Mouse (Mus musculus) spleen, adult 2 months (tissue): ENCODE measurements around the gene Arhgdia. TPM values are rescaled to one million over a fixed set of nuclear protein-coding genes. Genes with fewer than 3 reads are reported as not detected.

Experiments
- DNase-seq, 2 experiments: peaks; one replicate each; pipeline versions ENCODE4 v3.0.0 to v3.0.0-alpha.2; 2012 to 2021; ENCODE audit warnings: low spot score in 2 of 2, low read depth in 1 of 2
- H3K27ac ChIP-seq: fragments of 200-500 bp; 2 replicates; pipeline ENCODE4 v1.5.1; 2012; ENCODE audit warnings: low read length, inconsistent platforms; ENCODE audit not compliant: insufficient read depth
- H3K27me3 ChIP-seq: fragments of 200-500 bp; 2 replicates; pipeline ENCODE4 v1.6.1; 2012; ENCODE audit warnings: mild to moderate bottlenecking, moderate library complexity, low read length, inconsistent platforms; ENCODE audit not compliant: control insufficient read depth, insufficient read depth
- H3K36me3 ChIP-seq: fragments of 200-500 bp; 2 replicates; pipeline ENCODE4 v1.6.1; 2012; ENCODE audit warnings: mild to moderate bottlenecking, low read length, inconsistent platforms; ENCODE audit not compliant: control insufficient read depth, insufficient read depth
- H3K4me1 ChIP-seq: fragments of 200-500 bp; 2 replicates; pipeline ENCODE4 v1.6.1; 2011; ENCODE audit warnings: inconsistent platforms; ENCODE audit not compliant: control insufficient read depth, insufficient read depth, insufficient read length
- H3K4me3 ChIP-seq: fragments of 200-500 bp; 2 replicates; pipeline ENCODE4 v1.5.1; 2011; ENCODE audit warnings: mild to moderate bottlenecking, inconsistent platforms; ENCODE audit not compliant: insufficient read depth, insufficient read length; ENCODE audit errors: extremely low read depth
- CTCF ChIP-seq: fragments of 200-500 bp; IDR thresholded peaks from 2 replicates; pipeline ENCODE4 v1.5.1; 2011; ENCODE audit warnings: mild to moderate bottlenecking, inconsistent platforms; ENCODE audit not compliant: insufficient read depth, insufficient read length, insufficient replicate concordance; ENCODE audit errors: extremely low read depth
- POLR2A ChIP-seq: fragments of 200-500 bp; IDR thresholded peaks from 2 replicates; pipeline ENCODE4 v1.6.1; 2011; ENCODE audit warnings: low read depth, low read length, inconsistent platforms
- WGBS: fragments of 180-500 bp; shearing (Covaris S2); methylation state at CpG from one replicate; pipeline ENCODE4 v1.1.7; 2018; 5-methylcytosine and 5-hydroxymethylcytosine counted together
- polyA plus RNA-seq: library from polyadenylated mRNA; depleted of rRNA; stranded (reverse); fragments of >200 nt; gene quantifications from 2 replicates; pipeline ENCODE4 v1.2.3, GENCODE M21; 2012

The Arhgdia gene
- polyA plus RNA-seq, 1 experiment = 620 TPM

DNA sequence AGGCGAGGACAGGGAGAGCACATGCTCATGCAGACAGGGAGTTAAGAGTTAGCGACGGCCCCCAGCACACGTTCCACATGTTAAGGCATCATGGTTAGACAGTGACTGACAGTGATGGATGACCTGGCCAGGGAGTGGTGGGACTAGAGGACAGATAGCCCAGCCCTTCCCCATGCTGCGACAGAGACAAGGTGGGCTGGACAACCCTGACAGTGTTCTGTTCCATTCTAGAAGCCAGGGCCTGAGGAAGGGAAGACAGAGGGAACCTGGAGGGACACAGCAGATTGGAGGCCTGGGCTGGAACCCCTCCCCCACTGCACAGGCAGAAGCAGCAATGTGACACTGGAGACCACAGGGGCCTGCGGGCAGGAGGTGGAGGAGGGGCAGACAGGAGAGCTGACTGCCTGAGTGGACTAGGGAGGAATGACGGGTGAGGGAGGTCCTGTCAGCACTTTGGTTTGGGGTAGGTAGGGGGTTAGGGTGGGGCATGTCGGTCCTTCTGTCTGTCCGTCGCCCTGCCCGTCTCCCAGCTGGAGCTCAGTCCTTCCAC is 2.7 kb downstream of the Arhgdia start:
- Histone ChIP-seq H3K4me3 (no peak overlapping the region), H3K4me1 (peaks cover 17% of the 10 kb centered on the region; the same call in 1 of the 2 replicates), H3K27me3 (no peaks in the 10 kb centered on the region), H3K27ac (no peak overlapping the region), H3K36me3 (peaks cover 20% of the 10 kb centered on the region)
- TF ChIP-seq POLR2A (no peak), CTCF (no peak)
- DNase-seq = peak in 1 of 2 experiments; percentile 23
- 93% methylated on average over 11 of the region's 11 CpGs for WGBS

DNA sequence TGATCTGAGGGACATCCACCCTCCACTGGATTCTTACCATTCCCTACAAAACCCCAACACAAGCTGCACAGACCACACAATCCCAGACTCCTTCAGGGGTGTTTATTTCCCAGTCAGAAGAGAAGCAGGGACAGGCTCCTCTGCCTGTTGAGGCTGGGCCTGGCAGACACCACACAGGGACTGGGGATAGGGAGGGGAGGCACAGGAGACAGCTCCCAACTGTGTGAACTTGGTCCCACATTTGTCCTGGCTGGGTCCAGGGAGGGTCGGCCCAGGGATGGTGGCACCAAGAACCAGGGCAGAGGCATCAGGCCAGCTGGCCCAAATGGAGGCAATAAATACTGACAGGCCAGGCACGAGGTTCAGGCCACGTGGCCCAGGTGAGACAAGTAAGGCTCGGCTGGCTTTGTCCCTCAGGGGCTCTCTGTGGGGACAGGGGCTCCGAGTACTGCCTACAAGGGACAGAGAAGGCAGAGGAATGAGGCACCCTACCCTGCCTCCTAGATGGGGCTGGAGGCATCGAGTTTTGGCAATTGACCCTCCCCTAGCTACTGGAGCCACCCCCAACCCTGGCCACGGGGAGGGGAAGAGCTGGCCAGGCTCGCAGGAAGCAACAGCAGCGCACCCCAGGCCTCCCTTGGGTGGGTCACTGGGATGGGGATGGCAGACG is 3.3 kb downstream of the Arhgdia start:
- peaks cover 17% of the 10 kb centered on the region; the same call in 1 of the 2 replicates for H3K4me1 ChIP-seq
- peaks cover 20% of the 10 kb centered on the region for H3K36me3 ChIP-seq
- no peak overlapping the region for H3K4me3 ChIP-seq

DNA sequence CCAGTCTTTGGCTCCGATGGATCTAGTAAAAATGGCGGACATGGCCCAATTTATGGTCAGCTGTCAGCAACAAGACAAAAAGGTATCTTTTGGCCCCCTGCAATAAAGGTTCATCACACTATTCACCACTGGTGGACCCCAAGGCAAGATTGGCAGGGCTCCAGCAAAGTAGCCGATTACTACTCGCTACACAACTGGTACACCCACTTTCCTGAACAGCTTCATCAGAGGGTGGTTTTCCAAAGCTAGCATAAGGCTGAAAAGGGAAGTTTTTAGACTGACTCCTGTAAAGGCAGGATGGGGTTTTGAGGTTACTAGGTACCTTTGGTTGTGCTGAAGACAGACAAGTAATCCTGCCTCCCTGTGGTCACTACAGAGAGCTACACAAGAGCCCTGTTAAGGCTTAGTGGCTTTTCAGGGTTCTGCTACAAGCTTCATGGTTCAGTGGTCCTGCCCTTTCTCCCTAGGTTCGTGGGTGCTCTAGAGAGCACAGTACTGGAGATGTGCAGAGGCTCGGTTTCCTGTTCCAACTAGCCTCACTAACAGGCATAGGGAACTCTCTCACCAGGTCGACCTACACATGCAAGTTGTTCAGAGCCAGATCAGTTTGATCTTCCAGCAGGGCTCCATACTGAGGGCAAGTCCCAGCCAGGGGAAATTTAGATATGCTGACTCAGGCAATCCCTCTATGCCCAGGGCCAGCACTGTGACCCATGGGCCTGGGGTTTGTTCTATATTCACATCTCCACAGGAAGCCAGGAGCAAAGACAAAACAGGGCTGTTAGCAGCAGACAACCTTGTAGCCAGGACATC is 4.0 kb downstream of the Arhgdia start:
- Histone ChIP-seq H3K4me3 (no peak overlapping the region), H3K27me3 (no peaks in the 10 kb centered on the region), H3K4me1 (peaks cover 15% of the 10 kb centered on the region; the same call in 1 of the 2 replicates), H3K36me3 (peaks cover 20% of the 10 kb centered on the region), H3K27ac (no peak overlapping the region)
- 65% methylated on average over 7 of the region's 7 CpGs for WGBS
- TF ChIP-seq CTCF (no peak), POLR2A (no peak)
- peak in 1 of 2 experiments; percentile 39 for DNase-seq

More for the DNA sequence above, 3.3 kb downstream of the Arhgdia start:
- H3K27me3 ChIP-seq = no peaks in the 10 kb centered on the region
- DNase-seq = no peak
- WGBS = 82% methylated on average over 10 of the region's 10 CpGs
- TF ChIP-seq CTCF (no peak), POLR2A (no peak)
- H3K27ac ChIP-seq = no peak overlapping the region

DNA sequence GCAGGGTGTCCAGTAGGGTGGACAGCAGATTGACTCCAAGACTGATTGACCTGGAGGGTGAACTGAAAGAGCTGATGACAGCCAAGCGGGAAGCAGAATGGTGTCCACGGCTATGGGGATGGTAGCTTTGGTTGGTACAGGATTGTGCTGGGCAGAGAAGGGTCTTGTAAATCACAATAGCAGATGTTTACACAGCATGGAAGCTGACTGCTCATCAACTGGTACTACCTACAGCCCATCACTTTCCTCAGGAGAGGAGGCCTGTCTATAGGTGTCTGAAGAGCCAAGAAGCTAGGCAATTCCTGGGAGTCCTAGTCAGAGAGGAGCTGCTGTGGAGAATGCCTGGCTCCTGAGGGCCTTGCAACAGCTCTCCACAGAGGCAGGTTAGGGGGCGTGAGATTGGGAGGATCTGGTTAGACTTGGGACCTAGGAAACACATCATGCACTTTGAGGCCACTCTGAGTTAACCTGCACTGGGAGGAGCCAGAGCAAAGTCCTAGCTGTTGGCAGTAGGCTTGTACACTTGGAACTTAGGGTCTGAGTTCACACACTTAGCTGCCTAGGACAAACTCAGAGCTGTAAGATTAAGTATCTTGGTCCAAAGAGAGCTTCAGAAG is 5.0 kb downstream of the Arhgdia start:
- Histone ChIP-seq H3K27ac (no peak overlapping the region), H3K27me3 (no peaks in the 10 kb centered on the region), H3K4me3 (no peak overlapping the region), H3K4me1 (peaks cover 18% of the 10 kb centered on the region; the same call in 1 of the 2 replicates), H3K36me3 (peaks cover 20% of the 10 kb centered on the region)
- DNase-seq = no peak
- no peak for TF ChIP-seq POLR2A
- TF ChIP-seq CTCF = no peak
- 90% methylated on average over 3 of the region's 3 CpGs for WGBS

DNA sequence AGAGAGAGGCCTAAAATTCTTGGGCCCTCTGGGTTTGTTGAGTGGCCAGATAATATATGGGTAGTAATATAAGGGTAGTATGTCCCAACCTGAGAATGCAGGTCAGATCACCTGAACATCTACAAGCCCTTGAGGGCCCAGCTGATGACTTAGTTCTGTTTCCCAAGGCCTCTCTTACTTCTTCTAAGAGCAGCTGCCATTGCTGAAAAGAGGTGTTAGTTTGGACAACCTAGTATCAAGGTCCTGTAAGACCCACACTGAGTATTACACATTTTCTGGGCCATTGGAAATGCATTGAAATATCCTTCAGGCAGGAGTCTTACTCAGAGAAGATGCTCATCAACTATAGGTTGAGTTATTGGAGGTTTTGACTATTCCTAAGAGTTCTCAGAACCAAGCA is 5.5 kb downstream of the Arhgdia start:
- Histone ChIP-seq H3K36me3 (peaks cover 24% of the 10 kb centered on the region), H3K4me3 (no peak overlapping the region), H3K27ac (no peak overlapping the region), H3K4me1 (peaks cover 21% of the 10 kb centered on the region; the same call in 1 of the 2 replicates), H3K27me3 (no peaks in the 10 kb centered on the region)
- DNase-seq = no peak
- TF ChIP-seq POLR2A = no peak
- TF ChIP-seq CTCF = no peak

DNA sequence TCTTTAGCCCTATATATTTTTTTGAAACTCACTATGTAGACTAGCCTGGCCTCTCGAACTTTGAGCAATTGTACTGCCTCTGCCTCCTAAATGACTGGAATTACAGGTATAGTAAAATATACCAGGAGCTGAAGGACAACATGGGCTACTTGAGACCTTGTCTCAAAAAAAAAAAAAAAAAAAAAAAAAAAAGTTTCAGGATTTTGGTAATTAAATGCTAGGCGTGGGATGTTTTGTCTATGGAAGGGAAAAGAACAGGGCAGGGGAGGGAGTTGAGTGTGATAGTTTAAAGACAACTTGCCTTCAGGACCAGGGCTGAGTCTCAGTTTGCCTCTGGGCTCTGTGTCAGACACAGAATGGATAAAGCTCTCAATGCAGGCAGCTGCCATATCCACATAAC is 6.4 kb downstream of the Arhgdia start:
- H3K4me1 ChIP-seq = peaks cover 19% of the 10 kb centered on the region; the same call in 1 of the 2 replicates
- no peak overlapping the region for H3K27ac ChIP-seq
- DNase-seq = no peak
- H3K4me3 ChIP-seq = no peak overlapping the region
- no peak for TF ChIP-seq CTCF
- no peak for TF ChIP-seq POLR2A
- H3K27me3 ChIP-seq = no peaks in the 10 kb centered on the region
- H3K36me3 ChIP-seq = peaks cover 26% of the 10 kb centered on the region
- WGBS = 90% methylated on average over 2 of the region's 2 CpGs
